In genomic region chr13:100843016-100843725, GRCm38 (mm10) we compare ENCODE assay signal across 9 mouse cellular contexts. TPM values are rescaled to one million over a fixed set of nuclear protein-coding genes. Genes with fewer than 3 reads are reported as not detected.
DNase-seq lines count a peak whose midpoint lies in the region; ATAC-seq lines count a peak whose summit lies in the region.
"Had no signal": no experiment of that assay in that cellular context is flagged by ENCODE, and none has a peak within 500 bp of the region (broad histone marks: within the 10 kb centered on the region; RNA-seq: fewer than 3 reads in every experiment).

No protein-coding gene starts in this region.

- H3K4me2 ChIP-seq in forebrain, embryonic 11.5 days (ENCODE audit: low read depth, low read length, severe bottlenecking), result no peak overlapping the region
- H3K4me2 ChIP-seq: limb, embryonic 12.5 days had no signal

- H3K9ac ChIP-seq in forebrain, embryonic 11.5 days (ENCODE audit: low read length), result no peak overlapping the region
- H3K9ac ChIP-seq: limb, embryonic 12.5 days had no signal

- no peaks in the 10 kb centered on the region for H3K36me3 ChIP-seq in forebrain, embryonic 11.5 days (ENCODE audit: control insufficient read depth, insufficient read depth, low read length)
- H3K36me3 ChIP-seq: limb, embryonic 12.5 days had no signal

- H3K27ac ChIP-seq in forebrain, embryonic 11.5 days (ENCODE audit: low read depth, low read length), result no peak overlapping the region
- H3K27ac ChIP-seq: limb, embryonic 12.5 days had no signal

- no peaks in the 10 kb centered on the region for H3K9me3 ChIP-seq in forebrain, embryonic 11.5 days (ENCODE audit: control insufficient read depth, low read length)
- H3K9me3 ChIP-seq: limb, embryonic 12.5 days had no signal

- H3K27me3 ChIP-seq in forebrain, embryonic 11.5 days (ENCODE audit: control insufficient read depth, insufficient read depth, low read length), result no peaks in the 10 kb centered on the region
- H3K27me3 ChIP-seq: limb, embryonic 12.5 days had no signal

- no peaks in the 10 kb centered on the region for H3K4me1 ChIP-seq in forebrain, embryonic 11.5 days (replicated peaks; ENCODE audit: control insufficient read depth, insufficient read depth, low read length)
- H3K4me1 ChIP-seq: limb, embryonic 12.5 days had no signal

- 83% methylated on average over 7 of the region's 7 CpGs for WGBS in forebrain, embryonic 11.5 days

- no peak for ATAC-seq in forebrain, embryonic 11.5 days (replicated peaks; ENCODE audit: low FRiP score)

- DNase-seq in ovary, postnatal 36 days (ENCODE audit: low spot score), result peak; percentile 12
- DNase-seq in ovary, postnatal 10 days (ENCODE audit: low spot score), result no peak
- DNase-seq in heart, adult 8-10 months (ENCODE audit: low spot score), result peak; percentile 80
- DNase-seq in kidney, postnatal 14 days, result peak; percentile 74
- peak; percentile 11 for DNase-seq in yolk sac, embryonic 10.5 days (ENCODE audit: low spot score)
- DNase-seq in forebrain, embryonic 11.5 days (ENCODE audit: low spot score), result no peak
- DNase-seq in frontal cortex, postnatal 25 days (ENCODE audit: low spot score in 2 of 2), result no peak
- DNase-seq in layer of hippocampus, adult 11-12 months (ENCODE audit: low spot score), result no peak

- H3K4me3 ChIP-seq in forebrain, embryonic 11.5 days (ENCODE audit: low read depth, low read length), result no peak overlapping the region
- H3K4me3 ChIP-seq: limb, embryonic 12.5 days had no signal

RNA-seq across cellular contexts. Expression of gene Slc30a5, which starts 9.9 kb away (rescaled TPM):
- total RNA-seq in heart, adult 8-10 months (2022), result 10 to 100 TPM; 16.2 to 20.6 (median 19.2) TPM
- polyA plus RNA-seq in forebrain, embryonic 11.5 days (2014; fragmentation: Nextera tagmentation; extraction: Ambion mirVana), result 47.1 and 47.3 TPM in 2 replicates

RNA-seq across cellular contexts. Expression of gene Ccnb1, which starts 56.8 kb away (rescaled TPM):
- total RNA-seq in heart, adult 8-10 months (2022), result under 1 TPM in 3 of 4 experiments, not detected in 1; 0.19 to 0.63 (median 0.28) TPM
- polyA plus RNA-seq in forebrain, embryonic 11.5 days (2014; fragmentation: Nextera tagmentation; extraction: Ambion mirVana), result 455 and 459 TPM in 2 replicates

Comparison
In these comparisons a context has a peak if more than half of its experiments do, and no peak if none do; other contexts are left out.
1. DNase-seq: peak in ovary, postnatal 36 days (single experiment), heart, adult 8-10 months (single experiment), kidney, postnatal 14 days (single experiment) and yolk sac, embryonic 10.5 days (single experiment); none in ovary, postnatal 10 days (single experiment), forebrain, embryonic 11.5 days (single experiment), frontal cortex, postnatal 25 days (0 of 2) and layer of hippocampus, adult 11-12 months (single experiment).